Mouse (Mus musculus) spleen, adult 2 months (tissue): ENCODE measurements around the gene Slc8b1.

Source experiments
- CTCF ChIP-seq: fragments of 200-500 bp; IDR thresholded peaks from 2 replicates; pipeline ENCODE4 v1.5.1; 2011; ENCODE audit warnings: mild to moderate bottlenecking, inconsistent platforms; ENCODE audit not compliant: insufficient read depth, insufficient read length, insufficient replicate concordance; ENCODE audit errors: extremely low read depth
- POLR2A ChIP-seq: fragments of 200-500 bp; IDR thresholded peaks from 2 replicates; pipeline ENCODE4 v1.6.1; 2011; ENCODE audit warnings: low read depth, low read length, inconsistent platforms

DNA sequence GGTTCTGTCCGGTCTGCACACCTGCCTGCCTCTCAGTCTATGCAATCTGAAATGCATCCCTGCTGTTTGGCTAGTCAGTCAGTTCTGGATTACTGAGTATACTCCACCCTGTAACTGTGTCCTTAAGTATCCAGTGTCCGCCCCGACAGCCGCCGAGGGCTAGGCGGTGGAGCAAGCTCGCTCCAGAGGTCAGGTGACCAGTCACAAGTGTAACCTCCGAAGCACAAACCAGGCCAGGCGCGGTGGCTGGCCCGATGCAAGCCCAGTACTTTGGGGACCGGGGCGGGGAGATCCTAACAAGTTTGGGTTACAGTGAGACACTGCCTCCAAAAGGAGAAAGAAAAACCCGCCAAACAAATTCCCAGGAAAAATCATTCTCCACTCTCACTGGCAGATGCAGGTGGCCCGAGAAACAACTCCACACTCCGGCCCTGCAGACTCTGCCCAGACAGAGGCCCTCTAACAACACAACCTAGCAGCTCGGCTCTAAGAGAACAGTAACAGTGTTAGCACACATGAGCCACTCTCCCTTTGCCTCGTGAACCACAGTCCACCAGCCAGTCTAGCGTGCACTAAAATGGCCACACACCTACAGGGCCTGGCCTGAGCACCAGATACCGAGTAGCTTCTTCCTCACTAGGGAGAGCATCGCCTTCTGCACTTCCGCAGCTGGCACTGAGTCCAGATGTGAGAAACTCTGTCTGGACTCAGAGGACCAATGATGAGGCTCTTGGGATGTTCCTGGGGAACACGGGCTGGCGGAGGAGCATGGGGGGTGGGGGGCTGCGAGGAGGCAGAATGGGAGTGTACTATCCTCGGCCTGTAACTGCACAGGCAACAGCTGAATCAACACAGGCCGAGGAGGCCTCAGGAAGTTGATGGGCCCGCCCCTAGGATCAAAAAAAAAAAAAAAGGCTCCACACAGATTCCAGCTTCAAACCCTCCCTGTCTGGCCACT, 52.3 kb downstream of the Slc8b1 start:
- TF ChIP-seq CTCF, result no peak
- no peak for TF ChIP-seq POLR2A
